Mouse (Mus musculus) MEL (cell line): ENCODE measurements around the gene Mccc1. TPM values are rescaled to one million over a fixed set of nuclear protein-coding genes. Genes with fewer than 3 reads are reported as not detected.

ENCODE experiments used
- DNase-seq: peaks from one replicate; pipeline ENCODE4 v3.0.0; 2011; ENCODE audit warnings: low read depth, low spot score
- H3K27ac ChIP-seq: 2 replicates; pipeline ENCODE4 v1.5.1; 2012; ENCODE audit warnings: low read depth, mild to moderate bottlenecking, control low read depth, low read length, moderate library complexity; ENCODE audit not compliant: control insufficient read depth
- H3K27me3 ChIP-seq, 2 experiments: fragments of 150-350 bp in 1 of 2; sonication (generic) in 1 of 2; 2 replicates each; pipeline ENCODE4 v1.6.1; 2012; ENCODE audit warnings: low read length in 2 of 2, mild to moderate bottlenecking in 2 of 2, improper control_type of control experiment in 1 of 2, moderate library complexity in 1 of 2; ENCODE audit not compliant: insufficient read depth in 2 of 2, control insufficient read depth in 1 of 2
- H3K36me3 ChIP-seq, 2 experiments: 2 replicates each; pipeline ENCODE4 v1.6.1; 2012 to 2014; ENCODE audit warnings: low read length in 2 of 2, improper control_type of control experiment in 1 of 2, inconsistent platforms in 1 of 2, mild to moderate bottlenecking in 1 of 2; ENCODE audit not compliant: insufficient read depth in 2 of 2, control insufficient read depth in 1 of 2
- H3K4me1 ChIP-seq, 2 experiments: fragments of 150-350 bp in 1 of 2; sonication (generic) in 1 of 2; 2 replicates each; pipeline ENCODE4 v1.6.1; 2012; ENCODE audit warnings: low read length in 2 of 2, improper control_type of control experiment in 1 of 2, mild to moderate bottlenecking in 1 of 2; ENCODE audit not compliant: insufficient read depth in 2 of 2, control insufficient read depth in 1 of 2
- H3K4me3 ChIP-seq, 2 experiments: fragments of 150-350 bp in 1 of 2; sonication (generic) in 1 of 2; 2 replicates each; pipeline ENCODE4 v1.5.1; 2012; ENCODE audit warnings: low read depth in 2 of 2, low read length in 2 of 2, mild to moderate bottlenecking in 2 of 2, moderate library complexity in 2 of 2, control low read depth in 1 of 2, improper control_type of control experiment in 1 of 2; ENCODE audit not compliant: control insufficient read depth in 1 of 2, insufficient read depth in 1 of 2
- H3K79me2 ChIP-seq: 2 replicates; pipeline ENCODE4 v1.6.1; 2012; ENCODE audit warnings: mild to moderate bottlenecking, low read length, moderate library complexity; ENCODE audit not compliant: control insufficient read depth, poor library complexity, insufficient read depth
- H3K9ac ChIP-seq: 2 replicates; pipeline ENCODE4 v1.6.1; 2012; ENCODE audit warnings: low read depth, mild to moderate bottlenecking, control low read depth, low read length, moderate library complexity; ENCODE audit not compliant: control insufficient read depth, poor library complexity, severe bottlenecking
- H3K9me3 ChIP-seq: fragments of 150-350 bp; sonication (generic); replicated peaks from 2 replicates; pipeline ENCODE4 v1.6.1; 2012; ENCODE audit warnings: mild to moderate bottlenecking, low read length, improper control_type of control experiment, moderate library complexity; ENCODE audit not compliant: insufficient read depth
- BHLHE40 ChIP-seq: IDR thresholded peaks from 2 replicates; pipeline ENCODE4 v1.6.1; 2012; ENCODE audit warnings: low read depth, mild to moderate bottlenecking, inconsistent platforms, low read length, improper control_type of control experiment, borderline replicate concordance
- CTCF ChIP-seq, 3 experiments: IDR thresholded peaks in 2 of 3; conservative IDR thresholded peaks in 1 of 3; 2 replicates each; pipeline ENCODE4 v1.5.1; 2011 to 2012; ENCODE audit warnings: low read length in 3 of 3, low read depth in 2 of 3, mild to moderate bottlenecking in 2 of 3, improper control_type of control experiment in 1 of 3, inconsistent platforms in 1 of 3, mixed read lengths in 1 of 3, moderate library complexity in 1 of 3; ENCODE audit not compliant: control insufficient read depth in 1 of 3, insufficient read depth in 1 of 3, poor library complexity in 1 of 3, severe bottlenecking in 1 of 3
- E2F4 ChIP-seq: IDR thresholded peaks from 2 replicates; pipeline ENCODE4 v1.6.1; 2011; ENCODE audit warnings: low read depth, low read length, improper control_type of control experiment, borderline replicate concordance
- ELF1 ChIP-seq: IDR thresholded peaks from 2 replicates; pipeline ENCODE4 v1.6.1; 2014; ENCODE audit warnings: low read depth, mild to moderate bottlenecking, inconsistent platforms, low read length, improper control_type of control experiment, moderate library complexity
- EP300 ChIP-seq, 2 experiments: IDR thresholded peaks; 2 replicates each; pipeline ENCODE4 v1.6.1; 2011; ENCODE audit warnings: improper control_type of control experiment in 2 of 2, low read length in 2 of 2, low read depth in 1 of 2, mild to moderate bottlenecking in 1 of 2
- ETS1 ChIP-seq: IDR thresholded peaks from 2 replicates; pipeline ENCODE4 v1.6.1; 2012; ENCODE audit warnings: low read depth, mild to moderate bottlenecking, inconsistent platforms, low read length, improper control_type of control experiment, moderate library complexity
- JUND ChIP-seq: IDR thresholded peaks from 2 replicates; pipeline ENCODE4 v1.6.1; 2011; ENCODE audit warnings: low read depth, mild to moderate bottlenecking, improper control_type of control experiment, low read length
- KAT2A ChIP-seq: conservative IDR thresholded peaks from 2 replicates; pipeline ENCODE4 v1.6.1; 2012; ENCODE audit warnings: low read depth, low read length, improper control_type of control experiment, inconsistent platforms
- MAFK ChIP-seq: IDR thresholded peaks from 2 replicates; pipeline ENCODE4 v1.6.1; 2011; ENCODE audit warnings: low read depth, mild to moderate bottlenecking, low read length, improper control_type of control experiment, borderline replicate concordance
- MAZ ChIP-seq: IDR thresholded peaks from 2 replicates; pipeline ENCODE4 v1.6.1; 2012; ENCODE audit warnings: low read depth, mild to moderate bottlenecking, inconsistent platforms, low read length, improper control_type of control experiment
- MEF2A ChIP-seq: IDR thresholded peaks from 2 replicates; pipeline ENCODE4 v1.6.1; 2014; ENCODE audit warnings: low read depth, mild to moderate bottlenecking, inconsistent platforms, low read length, improper control_type of control experiment; ENCODE audit not compliant: poor library complexity, insufficient replicate concordance, severe bottlenecking; ENCODE audit errors: extremely low read depth
- MXI1 ChIP-seq: IDR thresholded peaks from 2 replicates; pipeline ENCODE4 v1.6.1; 2011; ENCODE audit warnings: mild to moderate bottlenecking, low read depth, low read length, improper control_type of control experiment
- MYB ChIP-seq: IDR thresholded peaks from 2 replicates; pipeline ENCODE4 v1.6.1; 2011; ENCODE audit warnings: mild to moderate bottlenecking, low read depth, low read length, improper control_type of control experiment
- MYC ChIP-seq: IDR thresholded peaks from 2 replicates; pipeline ENCODE4 v1.6.1; 2011; ENCODE audit warnings: low read depth, mild to moderate bottlenecking, low read length, improper control_type of control experiment, moderate library complexity
- NRF1 ChIP-seq: IDR thresholded peaks from 2 replicates; pipeline ENCODE4 v1.6.1; 2014; ENCODE audit warnings: low read depth, mild to moderate bottlenecking, inconsistent platforms, low read length, improper control_type of control experiment, moderate library complexity; ENCODE audit not compliant: poor library complexity, insufficient read depth, severe bottlenecking
- POLR2A ChIP-seq, 2 experiments: IDR thresholded peaks; 2 replicates each; pipeline ENCODE4 v1.6.1; 2011 to 2012; ENCODE audit warnings: low read length in 2 of 2, mild to moderate bottlenecking in 2 of 2, control low read depth in 1 of 2, improper control_type of control experiment in 1 of 2, low read depth in 1 of 2, moderate library complexity in 1 of 2; ENCODE audit not compliant: control insufficient read depth in 1 of 2, insufficient read depth in 1 of 2, poor library complexity in 1 of 2
- POLR2AphosphoS2 ChIP-seq: IDR thresholded peaks from 2 replicates; pipeline ENCODE4 v1.6.1; 2011; ENCODE audit warnings: low read length, improper control_type of control experiment
- RAD21 ChIP-seq: IDR thresholded peaks from 2 replicates; pipeline ENCODE4 v1.6.1; 2011; ENCODE audit warnings: mild to moderate bottlenecking, low read depth, low read length, improper control_type of control experiment
- SIN3A ChIP-seq: IDR thresholded peaks from 2 replicates; pipeline ENCODE4 v1.6.1; 2012; ENCODE audit warnings: low read length, improper control_type of control experiment, inconsistent platforms
- TBP ChIP-seq: IDR thresholded peaks from 2 replicates; pipeline ENCODE4 v1.8.0; 2011; ENCODE audit warnings: low read depth, low read length, improper control_type of control experiment
- TCF12 ChIP-seq: IDR thresholded peaks from 2 replicates; pipeline ENCODE4 v1.6.1; 2014; ENCODE audit warnings: low read depth, mild to moderate bottlenecking, inconsistent platforms, low read length, improper control_type of control experiment, moderate library complexity
- UBTF ChIP-seq: IDR thresholded peaks from 2 replicates; pipeline ENCODE4 v1.6.1; 2012; ENCODE audit warnings: low read depth, mild to moderate bottlenecking, inconsistent platforms, low read length, improper control_type of control experiment, moderate library complexity, borderline replicate concordance; ENCODE audit not compliant: insufficient read depth
- USF2 ChIP-seq, 2 experiments: IDR thresholded peaks; 2 replicates each; pipeline ENCODE4 v1.6.1; 2011 to 2012; ENCODE audit warnings: improper control_type of control experiment in 2 of 2, low read length in 2 of 2, borderline replicate concordance in 1 of 2, inconsistent platforms in 1 of 2, low read depth in 1 of 2, mild to moderate bottlenecking in 1 of 2; ENCODE audit not compliant: insufficient read depth in 1 of 2
- ZC3H11A ChIP-seq: IDR thresholded peaks from 2 replicates; pipeline ENCODE4 v1.6.1; 2012; ENCODE audit warnings: low read depth, mild to moderate bottlenecking, inconsistent platforms, low read length, improper control_type of control experiment
- ZKSCAN1 ChIP-seq: IDR thresholded peaks from 2 replicates; pipeline ENCODE4 v1.6.1; 2012; ENCODE audit warnings: low read depth, mild to moderate bottlenecking, inconsistent platforms, low read length, improper control_type of control experiment, moderate library complexity
- ZMIZ1 ChIP-seq: IDR thresholded peaks from 2 replicates; pipeline ENCODE4 v1.6.1; 2012; ENCODE audit warnings: low read depth, mild to moderate bottlenecking, inconsistent platforms, low read length, improper control_type of control experiment, moderate library complexity
- polyA plus RNA-seq, 2 experiments: library from polyadenylated mRNA; stranded (reverse) in 1 of 2; unstranded in 1 of 2; fragments of >175 nt in 1 of 2; fragments of >200 nt in 1 of 2; gene quantifications; 2 replicates each; pipeline versions ENCODE4 v1.2.1 to v1.2.4; 2012; ENCODE audit warnings: low replicate concordance in 2 of 2, low read depth in 1 of 2; ENCODE audit not compliant: insufficient read length in 2 of 2, insufficient read depth in 1 of 2, missing spikeins in 1 of 2
- total RNA-seq: library from RNA; depleted of rRNA; stranded (reverse); fragments of 300-350 nt; gene quantifications from 2 replicates; pipeline ENCODE4 v1.2.3, GENCODE M21; 2012

The Mccc1 gene
- total and polyA plus RNA-seq, 3 experiments, result 4.0 to 14.7 TPM; not detected in 1

- TF ChIP-seq CTCF (IDR thresholded peaks at IDR 0.05 in 2 of 3, conservative IDR thresholded peaks at IDR 0.05 in 1 of 3; ENCODE audit: control insufficient read depth in 1 of 3, insufficient read depth in 1 of 3, low read depth in 2 of 3, low read length in 3 of 3, poor library complexity in 1 of 3, severe bottlenecking in 1 of 3) (no peak), ETS1 (peak; percentile 86), JUND (no peak), POLR2AphosphoS2 (no peak), ZC3H11A (no peak), MAZ (peak; percentile 69), KAT2A (no peak), MYB (peak; percentile 57; the same call in 1 of the 2 replicates), EP300 (IDR thresholded peaks at IDR 0.05; ENCODE audit: low read depth in 1 of 2, low read length in 2 of 2) (peak; percentile 97 to 98), POLR2A (IDR thresholded peaks at IDR 0.05; ENCODE audit: control insufficient read depth in 1 of 2, insufficient read depth in 1 of 2, low read depth in 1 of 2, low read length in 2 of 2, poor library complexity in 1 of 2) (peak in 1 of 2 experiments; percentile 39; a peak in 1 of 4 replicates), SIN3A (peak; percentile 83)
These were observed 77.0 kb downstream of the Mccc1 start (continued) for GRCm38 (mm10) chr3:35923495-35923894.

- H3K4me1 ChIP-seq, result peaks cover 19 to 22% of the 10 kb centered on the region in 2 experiments
- no peaks in the 10 kb centered on the region for H3K27me3 ChIP-seq
- H3K9ac ChIP-seq, result no peak overlapping the region
- H3K79me2 ChIP-seq, result peaks cover 33% of the 10 kb centered on the region
- H3K9me3 ChIP-seq, result no peaks in the 10 kb centered on the region
- TF ChIP-seq ELF1 (no peak), RAD21 (no peak), UBTF (no peak), E2F4 (no peak), TBP (no peak), JUND (no peak), MXI1 (no peak), MEF2A (no peak), USF2 (IDR thresholded peaks at IDR 0.05; ENCODE audit: borderline replicate concordance in 1 of 2, insufficient read depth in 1 of 2, low read depth in 1 of 2, low read length in 2 of 2) (no peak), MAZ (no peak), ZKSCAN1 (no peak), TCF12 (no peak), ZMIZ1 (no peak), BHLHE40 (no peak), SIN3A (no peak), POLR2A (IDR thresholded peaks at IDR 0.05; ENCODE audit: control insufficient read depth in 1 of 2, insufficient read depth in 1 of 2, low read depth in 1 of 2, low read length in 2 of 2, poor library complexity in 1 of 2) (no peak), MAFK (no peak), MYC (no peak), NRF1 (no peak)
- DNase-seq, result no peak
- no peak overlapping the region for H3K4me3 ChIP-seq
- H3K36me3 ChIP-seq, result peaks cover 2 to 26% of the 10 kb centered on the region in 2 experiments; a peak in 3 of 4 replicates
- H3K27ac ChIP-seq, result no peak overlapping the region
These were observed 78.0 kb downstream of the Mccc1 start for GRCm38 (mm10) chr3:35922522-35922921.
